ENCODE assay signal across 23 mouse cellular contexts in genomic region chr8:110247238-110247637, GRCm38 (mm10). TPM values are rescaled to one million over a fixed set of nuclear protein-coding genes. Genes with fewer than 3 reads are reported as not detected.
"Had no signal": no experiment of that assay in that cellular context is flagged by ENCODE, and none has a peak within 500 bp of the region (broad histone marks: within the 10 kb centered on the region; RNA-seq: fewer than 3 reads in every experiment).

No protein-coding gene starts in this region.

- H3K27ac ChIP-seq: kidney, embryonic 15.5 days; limb, embryonic 15.5 days; liver, embryonic 14.5 days; macrophage; midbrain, embryonic 10.5 days; midbrain, embryonic 13.5 days; neural tube, embryonic 13.5 days; stomach, embryonic 15.5 days had no signal

- H3K36me3 ChIP-seq: kidney, embryonic 15.5 days; limb, embryonic 15.5 days; midbrain, embryonic 10.5 days; midbrain, embryonic 13.5 days; neural tube, embryonic 13.5 days; stomach, embryonic 15.5 days had no signal

- H3K4me2 ChIP-seq: kidney, embryonic 15.5 days; limb, embryonic 15.5 days; liver, embryonic 11.5 days; lung, embryonic 14.5 days; midbrain, embryonic 13.5 days; neural tube, embryonic 13.5 days; stomach, embryonic 15.5 days had no signal

- H3K9ac ChIP-seq: kidney, embryonic 15.5 days; limb, embryonic 15.5 days; liver, embryonic 14.5 days; liver, postnatal 0 days; lung, embryonic 14.5 days; midbrain, embryonic 13.5 days; neural tube, embryonic 13.5 days; stomach, embryonic 15.5 days had no signal

- DNase-seq: kidney, adult 11 months; kidney, adult 8-10 months; kidney, postnatal 14 days; kidney, postnatal 4 days; left cerebral cortex, postnatal 4 days; liver, postnatal 0 days; lung, embryonic 14.5 days; right cerebral cortex, postnatal 14 days; right cerebral cortex, postnatal 4 days; thymus, postnatal 4 days had no signal

- H3K4me1 ChIP-seq: kidney, embryonic 15.5 days; limb, embryonic 15.5 days; stomach, embryonic 15.5 days had no signal

- H3K9me3 ChIP-seq: kidney, embryonic 15.5 days; limb, embryonic 15.5 days; midbrain, embryonic 10.5 days; midbrain, embryonic 13.5 days; neural tube, embryonic 13.5 days; stomach, embryonic 15.5 days had no signal

- H3K27me3 ChIP-seq: kidney, embryonic 15.5 days; limb, embryonic 15.5 days; midbrain, embryonic 13.5 days; neural tube, embryonic 13.5 days; stomach, embryonic 15.5 days had no signal

- H3K4me3 ChIP-seq: kidney, embryonic 15.5 days; limb, embryonic 15.5 days; midbrain, embryonic 10.5 days; midbrain, embryonic 13.5 days; myocyte; neural tube, embryonic 13.5 days; stomach, embryonic 15.5 days had no signal

- ATAC-seq: liver, postnatal 0 days; lung, postnatal 0 days; midbrain, embryonic 13.5 days; midbrain, embryonic 16.5 days had no signal

RNA-seq across cellular contexts. Expression of gene Hydin, which starts 19.5 kb away (rescaled TPM):
- total RNA-seq: monocyte, adult 5-6 weeks had no signal
- polyA plus RNA-seq: macrophage had no signal
